Mouse (Mus musculus): Measurements from ENCODE around the gene Klf6.

The Klf6 gene

GRCm38 (mm10) chr13:5913201-5913600 lies 51.9 kb downstream of the Klf6 start:
- no peak for DNase-seq

GRCm38 (mm10) chr13:5917360-5917759 lies 56.1 kb downstream of the Klf6 start:
- DNase-seq: no peak

GRCm38 (mm10) chr13:5919966-5920365 lies 58.7 kb downstream of the Klf6 start:
- no peak for DNase-seq
